Mouse (Mus musculus): ENCODE measurements around the gene Itgb5. TPM values are rescaled to one million over a fixed set of nuclear protein-coding genes. Genes with fewer than 3 reads are reported as not detected.

The Itgb5 gene
- polyA plus RNA-seq, 1 experiment from 2014 or later, result 121 TPM

GRCm38 (mm10) chr16:33828496-33828895 is 969 bp upstream of the Itgb5 start:
- 90% methylated on average over 7 of the region's 7 CpGs for WGBS

DNA sequence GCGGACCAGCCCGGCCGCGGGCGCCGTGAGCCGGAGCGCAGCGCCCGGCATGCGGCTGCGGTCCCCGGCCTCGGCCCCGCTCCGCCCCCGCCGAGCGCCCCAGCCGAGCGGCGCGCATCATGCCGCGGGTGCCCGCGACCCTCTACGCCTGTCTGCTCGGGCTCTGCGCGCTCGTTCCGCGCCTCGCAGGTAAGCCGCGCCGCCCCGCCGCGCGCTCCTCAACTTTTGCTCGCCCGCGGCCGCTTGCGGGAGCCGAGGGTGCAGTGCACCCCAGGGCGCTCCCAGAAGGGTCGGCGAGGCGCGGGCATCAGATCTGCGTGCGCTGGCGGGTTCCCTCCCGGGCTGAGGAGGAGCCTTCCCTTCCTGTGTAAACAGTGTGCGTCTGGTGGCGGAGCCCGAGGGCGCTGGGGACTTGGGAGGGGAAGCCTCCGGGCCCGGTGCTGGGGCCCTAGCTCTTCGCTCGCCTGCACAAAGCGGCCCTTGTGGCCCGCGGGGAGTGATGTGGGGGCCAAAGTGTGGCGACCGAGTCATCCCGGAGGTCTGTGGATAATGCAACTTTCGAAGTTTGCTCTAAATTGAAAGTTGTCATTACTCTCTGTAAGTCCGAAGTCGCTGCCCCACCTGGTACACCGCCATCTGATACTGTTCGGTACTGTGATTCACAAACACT is 512 bp downstream of the Itgb5 start:
- Histone ChIP-seq H3K4me3 (ENCODE audit: low read depth, low read length) (peak overlapping the region; percentile 89), H3K36me3 (ENCODE audit: control insufficient read depth, insufficient read depth, low read length) (no peaks in the 10 kb centered on the region), H3K4me2 (ENCODE audit: low read depth, low read length) (peak overlapping the region; percentile 79), H3K4me1 (ENCODE audit: control insufficient read depth, insufficient read depth, low read length) (peaks cover 37% of the 10 kb centered on the region), H3K27ac (replicated peaks; ENCODE audit: low read depth, low read length) (peak overlapping the region; percentile 91), H3K9ac (ENCODE audit: low read depth, low read length) (peak overlapping the region; percentile 92), H3K9me3 (ENCODE audit: control insufficient read depth, low read length) (no peaks in the 10 kb centered on the region), H3K27me3 (replicated peaks; ENCODE audit: control insufficient read depth, insufficient read depth, low read length) (no peaks in the 10 kb centered on the region)
- under 1% methylated on average over 39 of the region's 76 CpGs for WGBS
- peak; percentile 66 for ATAC-seq (ENCODE audit: low read depth)
- peak; percentile 68 for DNase-seq (ENCODE audit: low spot score)

More at GRCm38 (mm10) chr16:33828496-33828895, 969 bp upstream of the Itgb5 start:
- Histone ChIP-seq H3K9me3 (ENCODE audit: control insufficient read depth, low read length) (no peaks in the 10 kb centered on the region), H3K27me3 (replicated peaks; ENCODE audit: control insufficient read depth, insufficient read depth, low read length) (no peaks in the 10 kb centered on the region), H3K4me3 (ENCODE audit: low read depth, low read length) (no peak overlapping the region), H3K27ac (replicated peaks; ENCODE audit: low read depth, low read length) (no peak overlapping the region), H3K9ac (ENCODE audit: low read depth, low read length) (no peak overlapping the region), H3K4me1 (ENCODE audit: control insufficient read depth, insufficient read depth, low read length) (peaks cover 22% of the 10 kb centered on the region), H3K4me2 (ENCODE audit: low read depth, low read length) (no peak overlapping the region), H3K36me3 (ENCODE audit: control insufficient read depth, insufficient read depth, low read length) (no peaks in the 10 kb centered on the region)
- no peak for DNase-seq (ENCODE audit: low spot score)
- no peak for ATAC-seq (ENCODE audit: low read depth)

DNA sequence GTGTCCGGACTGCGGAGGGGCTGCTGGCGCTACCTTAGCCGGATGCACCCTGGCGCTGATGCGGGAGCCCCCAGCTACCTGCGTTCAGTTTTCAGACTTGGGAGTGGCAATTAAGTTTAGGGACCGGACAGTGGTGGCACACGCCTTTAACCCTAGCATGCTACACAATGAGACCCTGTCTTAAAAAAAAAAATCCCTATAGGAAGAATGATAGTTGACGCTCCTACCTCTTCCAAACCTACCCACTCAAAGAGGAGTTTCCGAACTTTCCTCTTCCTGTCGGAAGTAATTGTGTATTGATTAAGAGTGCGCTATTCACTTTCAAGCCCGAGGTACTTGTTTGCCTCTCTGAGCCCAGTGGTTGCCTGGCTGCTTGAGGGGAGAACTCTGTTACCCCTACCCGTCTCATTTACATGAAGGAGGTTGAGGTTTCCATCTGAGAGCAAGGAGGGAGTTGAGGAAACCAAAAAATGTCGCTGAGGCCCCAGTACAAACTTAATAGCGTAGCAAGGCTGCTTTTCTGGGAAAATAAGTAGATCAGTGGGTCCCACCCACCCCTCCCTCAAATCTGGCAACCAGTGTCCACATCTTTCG is 1.1 kb downstream of the Itgb5 start:
- peak overlapping the region; percentile 92 for H3K9ac ChIP-seq (ENCODE audit: low read depth, low read length)
- no peaks in the 10 kb centered on the region for H3K9me3 ChIP-seq (ENCODE audit: control insufficient read depth, low read length)
- H3K4me3 ChIP-seq (ENCODE audit: low read depth, low read length), result peak overlapping the region; percentile 89
- DNase-seq (ENCODE audit: low spot score), result no peak
- WGBS, result 3% methylated on average over 18 of the region's 18 CpGs
- H3K27me3 ChIP-seq (replicated peaks; ENCODE audit: control insufficient read depth, insufficient read depth, low read length), result no peaks in the 10 kb centered on the region
- H3K4me1 ChIP-seq (ENCODE audit: control insufficient read depth, insufficient read depth, low read length), result peaks cover 38% of the 10 kb centered on the region
- no peak for ATAC-seq (ENCODE audit: low read depth)
- H3K27ac ChIP-seq (replicated peaks; ENCODE audit: low read depth, low read length), result peak overlapping the region; percentile 91
- H3K4me2 ChIP-seq (ENCODE audit: low read depth, low read length), result peak overlapping the region; percentile 79
- no peaks in the 10 kb centered on the region for H3K36me3 ChIP-seq (ENCODE audit: control insufficient read depth, insufficient read depth, low read length)

DNA sequence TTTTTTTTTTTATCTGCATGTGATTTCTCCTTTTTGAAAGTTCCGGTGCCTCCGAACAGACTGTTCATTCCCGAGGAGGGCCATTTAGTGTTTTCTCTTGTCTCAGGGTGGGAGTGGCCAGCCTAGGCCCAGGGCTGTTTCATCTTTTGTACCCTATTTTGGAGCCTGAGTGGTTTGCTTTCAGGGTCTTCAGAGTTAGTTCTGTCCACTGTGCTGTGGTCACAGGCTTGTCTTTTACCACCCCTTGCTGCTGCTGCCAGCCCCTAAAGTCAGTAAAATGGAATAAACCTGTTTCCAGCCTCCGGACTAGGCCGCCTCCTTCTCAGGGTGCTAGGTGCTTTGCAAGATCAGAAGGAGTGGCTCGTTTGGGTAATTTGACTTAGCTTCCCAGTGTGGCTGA is 2.6 kb downstream of the Itgb5 start:
- H3K4me3 ChIP-seq (ENCODE audit: low read depth, low read length), result peak overlapping the region; percentile 31

GRCm38 (mm10) chr16:33832728-33833428 is 3.4 kb downstream of the Itgb5 start:
- peak overlapping the region; percentile 31 for H3K4me3 ChIP-seq (ENCODE audit: low read depth, low read length)
- peak overlapping the region; percentile 86 for H3K27ac ChIP-seq (replicated peaks; ENCODE audit: low read depth, low read length)
- 2% methylated on average over 21 of the region's 21 CpGs for WGBS
- peak overlapping the region; percentile 41 for H3K9ac ChIP-seq (ENCODE audit: low read depth, low read length)
- no peaks in the 10 kb centered on the region for H3K36me3 ChIP-seq (ENCODE audit: control insufficient read depth, insufficient read depth, low read length)
- no peaks in the 10 kb centered on the region for H3K9me3 ChIP-seq (ENCODE audit: control insufficient read depth, low read length)
- H3K4me2 ChIP-seq (ENCODE audit: low read depth, low read length), result peak overlapping the region; percentile 79
- DNase-seq (ENCODE audit: low spot score) (peak; percentile 85), ATAC-seq (ENCODE audit: low read depth) (peak; percentile 23; the same call in 1 of the 2 replicates)
- no peaks in the 10 kb centered on the region for H3K27me3 ChIP-seq (replicated peaks; ENCODE audit: control insufficient read depth, insufficient read depth, low read length)
- peaks cover 39% of the 10 kb centered on the region for H3K4me1 ChIP-seq (ENCODE audit: control insufficient read depth, insufficient read depth, low read length)

More for the DNA sequence above, 2.6 kb downstream of the Itgb5 start:
- peaks cover 38% of the 10 kb centered on the region for H3K4me1 ChIP-seq (ENCODE audit: control insufficient read depth, insufficient read depth, low read length)
- H3K4me2 ChIP-seq (ENCODE audit: low read depth, low read length), result peak overlapping the region; percentile 79
- no peaks in the 10 kb centered on the region for H3K27me3 ChIP-seq (replicated peaks; ENCODE audit: control insufficient read depth, insufficient read depth, low read length)
- DNase-seq (ENCODE audit: low spot score), result no peak
- WGBS, result 49% methylated on average over 6 of the region's 6 CpGs
- H3K9me3 ChIP-seq (ENCODE audit: control insufficient read depth, low read length), result no peaks in the 10 kb centered on the region
- peak overlapping the region; percentile 86 for H3K27ac ChIP-seq (replicated peaks; ENCODE audit: low read depth, low read length)
- H3K9ac ChIP-seq (ENCODE audit: low read depth, low read length), result no peak overlapping the region
- no peaks in the 10 kb centered on the region for H3K36me3 ChIP-seq (ENCODE audit: control insufficient read depth, insufficient read depth, low read length)
- no peak for ATAC-seq (ENCODE audit: low read depth)

GRCm38 (mm10) chr16:33833429-33833753 is 3.9 kb downstream of the Itgb5 start:
- DNase-seq (ENCODE audit: low spot score), result no peak
- peak overlapping the region; percentile 79 for H3K4me2 ChIP-seq (ENCODE audit: low read depth, low read length)
- peak overlapping the region; percentile 31 for H3K4me3 ChIP-seq (ENCODE audit: low read depth, low read length)
- no peaks in the 10 kb centered on the region for H3K9me3 ChIP-seq (ENCODE audit: control insufficient read depth, low read length)
- 9% methylated on average over 5 of the region's 5 CpGs for WGBS
- no peaks in the 10 kb centered on the region for H3K27me3 ChIP-seq (replicated peaks; ENCODE audit: control insufficient read depth, insufficient read depth, low read length)
- peak overlapping the region; percentile 41 for H3K9ac ChIP-seq (ENCODE audit: low read depth, low read length)
- ATAC-seq (ENCODE audit: low read depth), result no peak
- peak overlapping the region; percentile 86 for H3K27ac ChIP-seq (replicated peaks; ENCODE audit: low read depth, low read length)
- no peaks in the 10 kb centered on the region for H3K36me3 ChIP-seq (ENCODE audit: control insufficient read depth, insufficient read depth, low read length)
- peaks cover 43% of the 10 kb centered on the region for H3K4me1 ChIP-seq (ENCODE audit: control insufficient read depth, insufficient read depth, low read length)

GRCm38 (mm10) chr16:33833781-33834482 is 4.5 kb downstream of the Itgb5 start:
- 5% methylated on average over 25 of the region's 25 CpGs for WGBS
- Histone ChIP-seq H3K4me1 (ENCODE audit: control insufficient read depth, insufficient read depth, low read length) (peaks cover 43% of the 10 kb centered on the region), H3K36me3 (ENCODE audit: control insufficient read depth, insufficient read depth, low read length) (no peaks in the 10 kb centered on the region), H3K9ac (ENCODE audit: low read depth, low read length) (peak overlapping the region; percentile 41), H3K4me3 (ENCODE audit: low read depth, low read length) (peak overlapping the region; percentile 31), H3K4me2 (ENCODE audit: low read depth, low read length) (peak overlapping the region; percentile 79), H3K27me3 (replicated peaks; ENCODE audit: control insufficient read depth, insufficient read depth, low read length) (no peaks in the 10 kb centered on the region), H3K9me3 (ENCODE audit: control insufficient read depth, low read length) (no peaks in the 10 kb centered on the region), H3K27ac (replicated peaks; ENCODE audit: low read depth, low read length) (peak overlapping the region; percentile 86)
- ATAC-seq (ENCODE audit: low read depth) (peak; percentile 36; the same call in 1 of the 2 replicates), DNase-seq (ENCODE audit: low spot score) (peak; percentile 78)

GRCm38 (mm10) chr16:33836676-33837075 is 7.2 kb downstream of the Itgb5 start:
- no peaks in the 10 kb centered on the region for H3K27me3 ChIP-seq (replicated peaks; ENCODE audit: control insufficient read depth, insufficient read depth, low read length)
- 80% methylated on average over 3 of the region's 3 CpGs for WGBS
- H3K4me3 ChIP-seq (ENCODE audit: low read depth, low read length), result no peak overlapping the region
- no peaks in the 10 kb centered on the region for H3K36me3 ChIP-seq (ENCODE audit: control insufficient read depth, insufficient read depth, low read length)
- H3K4me2 ChIP-seq (ENCODE audit: low read depth, low read length), result no peak overlapping the region
- no peak overlapping the region for H3K9ac ChIP-seq (ENCODE audit: low read depth, low read length)
- peaks cover 51% of the 10 kb centered on the region for H3K4me1 ChIP-seq (ENCODE audit: control insufficient read depth, insufficient read depth, low read length)
- no peaks in the 10 kb centered on the region for H3K9me3 ChIP-seq (ENCODE audit: control insufficient read depth, low read length)
- DNase-seq (ENCODE audit: low spot score), result no peak
- no peak overlapping the region for H3K27ac ChIP-seq (replicated peaks; ENCODE audit: low read depth, low read length)
- ATAC-seq (ENCODE audit: low read depth), result no peak

Measured in embryonic facial prominence, embryonic 14.5 days (tissue).